Mouse (Mus musculus) embryonic facial prominence, embryonic 10.5 days (tissue): ENCODE measurements around the gene Emp2. TPM values are rescaled to one million over a fixed set of nuclear protein-coding genes. Genes with fewer than 3 reads are reported as not detected.

ENCODE experiments used
- DNase-seq: peaks from one replicate; pipeline ENCODE4 v3.0.0-alpha.2; 2017; ENCODE audit warnings: low spot score
- H3K27ac ChIP-seq: fragments of 300-500 bp; sonication (generic); replicated peaks from 2 replicates; pipeline ENCODE4 v1.5.1; 2016; ENCODE audit warnings: mild to moderate bottlenecking
- H3K27me3 ChIP-seq: fragments of 300-500 bp; sonication (generic); replicated peaks from 2 replicates; pipeline ENCODE4 v1.6.1; 2016; ENCODE audit warnings: low read depth, mild to moderate bottlenecking; ENCODE audit not compliant: poor library complexity, severe bottlenecking
- H3K36me3 ChIP-seq: fragments of 300-500 bp; sonication (generic); replicated peaks from 2 replicates; pipeline ENCODE4 v1.6.1; 2016; ENCODE audit warnings: mild to moderate bottlenecking, moderate library complexity
- H3K4me1 ChIP-seq: fragments of 300-500 bp; sonication (generic); 2 replicates; pipeline ENCODE4 v1.6.1; 2016
- H3K4me3 ChIP-seq: fragments of 300-500 bp; sonication (generic); 2 replicates; pipeline ENCODE4 v1.5.1; 2016; ENCODE audit warnings: mild to moderate bottlenecking, moderate library complexity
- H3K9me3 ChIP-seq: fragments of 300-500 bp; sonication (generic); 2 replicates; pipeline ENCODE4 v1.6.1; 2016; ENCODE audit warnings: mild to moderate bottlenecking
- WGBS: fragments of 180-500 bp; shearing (Covaris S2); methylation state at CpG from one replicate; pipeline ENCODE4 v1.1.7; 2016; 5-methylcytosine and 5-hydroxymethylcytosine counted together
- polyA plus RNA-seq: library from polyadenylated mRNA; unstranded; fragments of >200 nt; fragmentation: Nextera tagmentation; extraction: Ambion mirVana; gene quantifications from 2 replicates; pipeline ENCODE4 v1.2.1, GENCODE M21; 2016

Emp2 gene
- polyA plus RNA-seq = 2.1 and 3.2 TPM in 2 replicates

DNA sequence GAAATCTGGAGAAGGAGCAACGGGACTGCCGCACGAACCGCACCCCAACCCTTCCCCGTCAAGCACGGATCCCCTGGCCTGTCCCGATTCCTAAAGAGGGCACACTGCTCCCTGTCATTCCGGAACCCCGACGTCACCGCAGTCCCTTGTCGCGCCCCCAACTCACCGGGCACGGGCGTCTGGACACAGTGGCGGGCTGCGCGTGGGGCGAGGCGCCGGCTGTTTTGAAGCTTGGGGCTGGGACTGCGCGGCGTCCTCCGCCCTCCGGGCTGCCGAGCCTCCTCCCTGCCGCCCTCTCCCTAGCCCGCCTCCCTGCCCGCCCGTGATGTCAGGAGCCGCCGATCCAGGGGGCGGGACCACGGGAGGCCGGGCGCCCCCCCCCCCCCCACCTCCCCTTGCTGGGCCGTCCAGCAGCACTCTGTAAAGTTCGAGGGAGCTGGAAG lies at the start of gene Emp2:
TSS of gene Emp2 (minus strand) at position 323 of the 443 bp plus-strand sequence.
- no peaks in the 10 kb centered on the region for H3K9me3 ChIP-seq
- WGBS = under 1% methylated on average over 37 of the region's 40 CpGs
- no peaks in the 10 kb centered on the region for H3K36me3 ChIP-seq
- peaks cover 49% of the 10 kb centered on the region for H3K27me3 ChIP-seq
- H3K4me1 ChIP-seq = peaks cover 20% of the 10 kb centered on the region
- DNase-seq = peak; percentile 81
- H3K27ac ChIP-seq = peak within 1 kb of the TSS; percentile 67; the same call in 1 of the 2 replicates
- H3K4me3 ChIP-seq = peak within 1 kb of the TSS; percentile 69

DNA sequence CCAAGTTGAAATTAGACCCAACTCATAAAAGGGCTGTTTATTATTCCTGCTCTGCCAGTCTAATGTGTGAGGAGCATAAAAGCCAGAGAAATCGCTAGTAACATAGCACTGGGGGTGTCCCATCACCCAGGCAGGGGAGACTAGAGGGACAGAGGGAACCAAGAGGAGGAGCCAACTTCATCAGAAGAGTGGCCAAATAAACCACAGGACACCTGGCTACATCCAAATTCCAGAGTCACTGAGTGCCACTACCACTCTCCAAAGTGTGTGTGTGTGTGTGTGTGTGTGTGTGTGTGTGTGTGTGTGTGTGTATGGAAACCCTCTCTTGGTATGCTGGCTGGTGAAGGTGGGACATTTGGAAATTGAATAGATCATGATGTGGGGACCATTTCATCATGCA lies 49.3 kb upstream of the Emp2 start:
- no peak overlapping the region for H3K4me3 ChIP-seq
- no peaks in the 10 kb centered on the region for H3K36me3 ChIP-seq
- DNase-seq = no peak
- H3K27ac ChIP-seq = no peak overlapping the region
- no peaks in the 10 kb centered on the region for H3K9me3 ChIP-seq
- H3K27me3 ChIP-seq = 0 out of 2 replicates have a peak, but pooled peaks cover 10% of the 10 kb centered on the region
- peaks cover 19% of the 10 kb centered on the region for H3K4me1 ChIP-seq
- WGBS = 62% methylated on average over 1 of the region's 1 CpGs

DNA sequence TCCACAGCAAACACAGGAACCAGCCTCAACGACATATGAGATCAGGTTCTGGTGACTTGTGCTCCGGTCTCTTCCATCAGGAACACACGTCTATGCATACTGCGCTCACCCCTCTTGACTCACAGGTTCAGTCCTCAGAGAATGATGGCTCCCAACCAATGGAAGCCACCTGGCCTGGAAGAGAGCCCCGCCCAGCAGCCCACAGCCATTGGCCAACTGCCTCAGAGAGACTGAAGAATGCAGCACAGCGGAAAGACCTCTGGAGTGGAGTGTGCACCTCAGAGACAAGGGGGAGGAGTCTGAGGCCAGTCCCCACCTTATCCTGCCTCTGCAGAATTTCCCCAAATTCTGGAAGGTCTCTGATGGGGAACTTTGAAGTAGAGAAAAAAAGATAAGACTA lies 45.5 kb upstream of the Emp2 start:
- Histone ChIP-seq H3K9me3 (no peaks in the 10 kb centered on the region), H3K27ac (no peak overlapping the region), H3K27me3 (0 out of 2 replicates have a peak, but pooled peaks cover 10% of the 10 kb centered on the region), H3K36me3 (no peaks in the 10 kb centered on the region), H3K4me3 (no peak overlapping the region), H3K4me1 (0 out of 2 replicates have a peak, but pooled peaks cover 9% of the 10 kb centered on the region)
- WGBS = 88% methylated on average over 6 of the region's 6 CpGs
- DNase-seq = no peak

DNA sequence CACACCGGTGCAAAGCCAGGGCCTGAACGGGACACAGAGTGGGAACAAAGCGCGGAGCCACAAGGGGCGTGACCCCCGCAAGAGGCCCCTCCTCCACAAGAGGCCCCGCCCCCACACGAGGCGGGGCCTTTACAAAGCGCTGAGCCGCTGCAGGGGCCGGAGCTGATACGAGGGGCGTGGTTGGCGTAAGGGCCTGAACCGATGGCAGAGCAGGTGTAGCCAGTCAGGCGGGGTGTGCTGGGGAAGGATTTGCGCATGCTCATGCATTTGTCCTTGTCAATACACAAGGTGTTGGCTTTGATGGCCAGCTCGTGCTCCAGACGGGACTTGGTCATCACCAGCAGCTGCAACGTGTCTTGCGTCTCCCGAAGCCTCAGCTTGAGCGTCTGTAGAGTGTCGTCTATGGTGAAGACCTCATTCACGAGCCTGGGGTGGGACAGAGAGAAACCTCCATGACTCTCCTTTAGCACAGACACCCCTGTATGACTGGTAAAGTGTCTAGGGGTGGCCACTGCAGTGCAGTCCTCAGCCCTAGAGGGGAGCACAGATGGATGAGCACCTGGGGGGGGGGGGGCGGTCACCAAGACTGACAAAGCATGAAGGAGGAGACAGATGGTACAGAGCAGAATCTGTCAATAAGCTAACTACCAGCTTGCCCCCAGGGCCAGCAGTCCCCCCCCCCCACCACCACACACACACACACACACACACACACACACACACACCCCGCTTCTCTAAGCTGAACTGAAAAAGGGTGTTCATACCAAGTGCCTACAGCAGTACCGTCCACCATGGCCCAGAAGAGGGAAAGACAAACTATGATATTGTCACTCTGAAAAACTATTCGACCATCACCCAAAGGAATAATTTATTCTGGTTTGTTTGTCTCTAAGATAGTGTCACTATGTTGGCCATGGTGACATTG lies 44.5 kb upstream of the Emp2 start:
- H3K4me3 ChIP-seq = peak overlapping the region; percentile 45

DNA sequence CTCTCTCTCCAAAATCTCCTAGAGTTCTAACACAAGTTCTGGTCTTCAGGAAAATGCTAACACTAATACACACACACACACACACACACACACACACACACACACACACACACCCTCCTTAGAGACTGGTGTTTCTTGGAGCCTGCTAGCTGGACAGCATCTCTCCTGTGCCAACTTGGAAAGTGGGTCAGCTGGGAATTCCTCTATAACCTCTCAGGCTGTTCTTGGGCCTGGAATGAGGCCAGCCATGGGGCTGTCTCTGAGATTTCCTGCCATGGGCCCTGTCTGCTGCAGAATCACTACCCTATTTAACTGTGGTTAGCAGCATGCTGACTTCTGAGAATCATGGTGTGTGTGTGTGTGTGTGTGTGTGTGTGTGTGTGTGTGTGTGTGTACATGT lies 41.2 kb upstream of the Emp2 start:
- Histone ChIP-seq H3K27me3 (0 out of 2 replicates have a peak, but pooled peaks cover 4% of the 10 kb centered on the region), H3K4me3 (no peak overlapping the region), H3K27ac (no peak overlapping the region), H3K36me3 (no peaks in the 10 kb centered on the region), H3K4me1 (peaks cover 13% of the 10 kb centered on the region; the same call in 1 of the 2 replicates), H3K9me3 (no peaks in the 10 kb centered on the region)
- DNase-seq = no peak

More for the DNA sequence above, 44.5 kb upstream of the Emp2 start:
- Histone ChIP-seq H3K4me1 (0 out of 2 replicates have a peak, but pooled peaks cover 9% of the 10 kb centered on the region), H3K36me3 (no peaks in the 10 kb centered on the region), H3K9me3 (no peaks in the 10 kb centered on the region), H3K27me3 (0 out of 2 replicates have a peak, but pooled peaks cover 10% of the 10 kb centered on the region), H3K27ac (peak overlapping the region; percentile 16)
- 21% methylated on average over 30 of the region's 30 CpGs for WGBS
- DNase-seq = peak; percentile 87

DNA sequence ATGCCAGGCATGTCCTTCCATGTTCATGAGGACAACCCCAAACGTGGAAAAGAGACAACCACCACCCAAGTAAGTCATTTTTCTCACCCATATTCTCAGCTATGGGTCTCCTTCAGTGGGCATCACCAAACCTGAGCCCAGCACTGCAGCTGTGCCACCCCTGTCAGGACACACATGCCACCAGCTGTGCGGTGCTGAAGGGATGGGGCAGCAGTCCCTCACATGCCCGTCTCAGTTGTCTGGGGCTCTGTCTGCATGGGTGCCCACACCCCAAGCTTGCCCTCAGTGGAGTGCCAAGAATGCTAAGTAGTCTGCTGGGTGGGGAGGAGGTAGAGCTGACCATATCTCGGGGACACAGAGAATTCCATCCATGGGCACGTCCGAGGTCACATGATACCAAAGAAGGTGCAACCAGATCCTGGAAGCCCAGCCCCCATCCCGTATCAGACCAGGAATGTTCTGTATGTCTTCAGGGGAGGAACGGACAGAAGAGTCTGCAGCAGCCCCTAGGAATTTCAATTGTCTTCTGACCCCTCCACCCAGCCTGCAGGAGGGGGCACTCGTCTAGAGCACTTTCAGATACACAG lies 37.4 kb upstream of the Emp2 start:
- Histone ChIP-seq H3K27me3 (0 out of 2 replicates have a peak, but pooled peaks cover 5% of the 10 kb centered on the region), H3K4me3 (no peak overlapping the region), H3K36me3 (no peaks in the 10 kb centered on the region), H3K4me1 (peaks cover 4% of the 10 kb centered on the region; the same call in 1 of the 2 replicates), H3K27ac (no peak overlapping the region), H3K9me3 (no peaks in the 10 kb centered on the region)
- 62% methylated on average over 9 of the region's 9 CpGs for WGBS
- DNase-seq = no peak

DNA sequence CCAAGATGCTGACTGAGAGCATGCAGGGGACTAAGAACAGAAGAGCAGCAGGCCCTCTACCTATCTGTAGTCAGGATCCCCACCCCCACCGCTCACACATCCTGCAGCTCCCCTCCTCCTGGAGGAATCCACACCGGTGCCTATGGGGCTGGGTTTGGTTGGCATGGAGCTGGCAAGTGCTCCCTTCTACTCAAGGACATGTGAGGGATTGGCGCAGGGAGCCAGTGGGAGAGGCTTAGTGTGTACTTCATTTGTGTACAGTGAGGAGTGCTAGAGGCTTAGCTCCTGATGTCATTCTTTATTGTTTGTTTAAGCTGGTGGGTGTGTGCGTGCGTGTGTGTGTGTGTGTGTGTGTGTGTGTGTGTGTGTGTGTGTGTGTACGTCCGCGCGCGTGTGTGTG lies 36.1 kb upstream of the Emp2 start:
- Histone ChIP-seq H3K36me3 (no peaks in the 10 kb centered on the region), H3K27ac (no peak overlapping the region), H3K27me3 (0 out of 2 replicates have a peak, but pooled peaks cover 5% of the 10 kb centered on the region), H3K4me1 (peaks cover 7% of the 10 kb centered on the region), H3K4me3 (no peak overlapping the region), H3K9me3 (no peaks in the 10 kb centered on the region)
- 80% methylated on average over 10 of the region's 10 CpGs for WGBS
- DNase-seq = no peak

DNA sequence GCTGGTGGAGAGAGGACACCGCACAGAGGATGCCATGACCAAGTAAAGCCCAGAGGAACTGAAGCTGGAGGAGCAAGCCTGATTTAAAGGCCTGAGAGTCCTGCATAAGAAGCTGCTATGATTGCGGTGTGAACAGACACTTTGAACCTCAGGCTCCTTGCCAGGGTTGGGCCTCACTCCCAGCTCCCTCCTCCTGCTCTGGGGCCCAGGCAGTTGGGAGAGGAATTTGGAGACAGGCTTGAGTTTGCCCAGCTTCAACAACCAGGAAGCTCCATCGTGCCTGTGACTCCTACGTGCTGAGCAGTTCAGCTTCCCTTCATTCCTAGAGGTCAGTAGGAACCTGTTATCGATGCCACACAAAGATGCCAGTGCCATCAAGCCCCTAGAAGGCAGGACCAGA lies 35.7 kb upstream of the Emp2 start:
- DNase-seq = no peak
- Histone ChIP-seq H3K27me3 (0 out of 2 replicates have a peak, but pooled peaks cover 5% of the 10 kb centered on the region), H3K4me3 (no peak overlapping the region), H3K9me3 (no peaks in the 10 kb centered on the region), H3K36me3 (no peaks in the 10 kb centered on the region), H3K27ac (no peak overlapping the region), H3K4me1 (peaks cover 12% of the 10 kb centered on the region)
- WGBS = 70% methylated on average over 5 of the region's 5 CpGs

DNA sequence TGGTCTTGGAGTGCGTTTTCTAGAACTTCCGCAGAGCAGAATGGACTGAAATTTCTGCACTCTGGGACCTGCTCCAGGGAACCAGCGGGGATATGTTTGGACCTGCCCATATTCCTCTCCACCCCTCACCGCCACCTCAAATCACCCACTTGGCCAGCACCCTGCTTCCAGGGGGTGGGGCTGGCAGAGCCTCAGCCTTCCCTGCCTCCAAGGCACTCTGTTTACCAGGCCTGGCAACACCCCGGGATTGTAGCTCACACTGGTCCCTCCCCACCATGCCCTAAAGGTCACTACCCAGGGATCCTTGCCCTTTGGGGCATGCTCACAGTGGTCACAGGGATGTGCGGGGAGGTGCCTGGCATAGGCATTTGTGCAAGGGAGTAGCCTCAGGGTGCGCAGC lies 33.8 kb upstream of the Emp2 start:
- DNase-seq = no peak
- H3K27me3 ChIP-seq = 0 out of 2 replicates have a peak, but pooled peaks cover 5% of the 10 kb centered on the region
- no peaks in the 10 kb centered on the region for H3K9me3 ChIP-seq
- H3K36me3 ChIP-seq = no peaks in the 10 kb centered on the region
- H3K27ac ChIP-seq = no peak overlapping the region
- H3K4me1 ChIP-seq = peaks cover 12% of the 10 kb centered on the region
- WGBS = 83% methylated on average over 7 of the region's 7 CpGs
- no peak overlapping the region for H3K4me3 ChIP-seq

DNA sequence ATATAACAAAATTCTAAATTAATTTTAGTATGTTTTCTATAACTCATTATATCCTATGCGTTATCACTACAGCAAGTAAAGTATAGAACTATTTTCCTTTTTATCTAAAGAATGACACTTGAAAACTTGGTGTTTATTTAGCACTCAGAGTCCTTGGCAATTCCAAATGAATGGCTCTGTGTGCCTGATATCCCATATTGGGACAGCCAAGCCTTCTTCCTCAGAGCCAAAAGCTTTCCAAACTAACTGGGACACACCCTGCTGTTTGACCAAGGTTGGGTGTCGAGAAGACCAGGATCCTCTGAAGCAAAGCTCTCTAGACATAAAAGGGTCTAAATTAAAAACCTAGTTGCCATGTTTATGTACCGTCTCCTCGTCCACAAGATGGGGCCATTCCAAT lies 27.3 kb upstream of the Emp2 start:
- Histone ChIP-seq H3K9me3 (0 out of 2 replicates have a peak, but pooled peaks cover 2% of the 10 kb centered on the region), H3K4me3 (no peak overlapping the region), H3K4me1 (peaks cover 11% of the 10 kb centered on the region; the same call in 1 of the 2 replicates), H3K27me3 (no peaks in the 10 kb centered on the region), H3K27ac (no peak overlapping the region), H3K36me3 (no peaks in the 10 kb centered on the region)
- no peak for DNase-seq
- 70% methylated on average over 4 of the region's 4 CpGs for WGBS

DNA sequence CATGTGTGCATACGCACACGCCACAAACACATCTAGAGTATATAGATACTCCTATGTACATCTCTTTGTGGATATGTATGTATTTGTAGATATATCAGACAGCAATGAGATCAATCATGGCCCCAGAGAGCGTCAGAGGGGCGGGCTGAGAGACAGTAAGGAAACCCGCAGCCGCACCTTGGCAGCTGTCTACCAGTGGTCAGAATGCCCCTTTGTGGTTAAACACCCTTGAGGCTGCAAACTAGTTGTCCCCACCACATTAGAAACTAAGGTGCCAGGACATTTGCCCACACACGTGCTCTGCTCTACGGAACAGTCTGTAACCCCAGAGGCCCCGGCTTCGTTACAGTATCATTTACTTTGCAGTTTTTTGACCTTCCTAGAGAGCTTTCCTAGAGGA lies 26.2 kb upstream of the Emp2 start:
- Histone ChIP-seq H3K27ac (no peak overlapping the region), H3K4me3 (no peak overlapping the region), H3K9me3 (0 out of 2 replicates have a peak, but pooled peaks cover 2% of the 10 kb centered on the region), H3K36me3 (no peaks in the 10 kb centered on the region), H3K4me1 (peaks cover 8% of the 10 kb centered on the region; the same call in 1 of the 2 replicates), H3K27me3 (no peaks in the 10 kb centered on the region)
- WGBS = 92% methylated on average over 10 of the region's 10 CpGs
- DNase-seq = no peak

DNA sequence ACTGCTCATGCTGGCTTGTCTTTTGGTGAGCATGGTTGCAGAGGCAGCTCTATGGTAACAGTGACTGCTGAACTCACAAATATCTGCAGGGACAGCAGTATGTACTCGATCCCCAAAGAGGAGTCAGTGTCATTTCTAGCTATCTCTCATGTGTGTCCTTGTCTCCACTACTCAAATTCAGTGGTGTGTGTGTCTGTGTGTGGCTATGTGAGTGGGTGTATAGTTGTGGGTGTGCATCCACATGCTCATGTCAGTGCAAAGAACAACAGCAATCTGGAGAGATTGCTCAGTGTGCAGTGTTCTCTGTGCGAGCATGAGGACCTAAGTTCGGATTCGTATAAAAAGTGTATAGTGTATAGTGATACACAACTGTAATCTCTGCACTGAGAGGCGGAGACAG lies 24.8 kb upstream of the Emp2 start:
- WGBS = 93% methylated on average over 5 of the region's 5 CpGs
- H3K9me3 ChIP-seq = 0 out of 2 replicates have a peak, but pooled peaks cover 2% of the 10 kb centered on the region
- H3K27me3 ChIP-seq = no peaks in the 10 kb centered on the region
- no peaks in the 10 kb centered on the region for H3K36me3 ChIP-seq
- no peak for DNase-seq
- no peak overlapping the region for H3K27ac ChIP-seq
- no peak overlapping the region for H3K4me3 ChIP-seq
- H3K4me1 ChIP-seq = peaks cover 5% of the 10 kb centered on the region; the same call in 1 of the 2 replicates
